Mouse (Mus musculus) ES-Bruce4 (cell line): ENCODE results near the gene Lurap1l.

ENCODE experiments used
- CTCF ChIP-seq: IDR thresholded peaks from one replicate; pipeline ENCODE4 v1.8.1; 2011; ENCODE audit warnings: low read depth, low read length
- EP300 ChIP-seq: IDR thresholded peaks from 2 replicates; pipeline ENCODE4 v1.6.1; 2011; ENCODE audit warnings: low read depth, low read length; ENCODE audit not compliant: insufficient read depth
- POLR2A ChIP-seq: IDR thresholded peaks from one replicate; pipeline ENCODE4 v1.8.1; 2011; ENCODE audit warnings: low read length; ENCODE audit not compliant: insufficient read depth

GRCm38 (mm10) chr4:81003528-81003927 is 93.1 kb downstream of the Lurap1l start:
- no peak for TF ChIP-seq CTCF
- no peak for TF ChIP-seq POLR2A
- TF ChIP-seq EP300, result no peak
